Mouse (Mus musculus) kidney, adult 2 months (tissue): ENCODE results near the gene Peli2.

Experiments
- CTCF ChIP-seq: fragments of 200-500 bp; conservative IDR thresholded peaks from 2 replicates; pipeline ENCODE4 v1.5.1; 2011; ENCODE audit warnings: low read depth, mild to moderate bottlenecking, control low read depth, low read length, moderate library complexity, mixed read lengths; ENCODE audit not compliant: insufficient read depth, insufficient read length
- POLR2A ChIP-seq: fragments of 200-500 bp; IDR thresholded peaks from one replicate; pipeline ENCODE4 v1.6.1; 2011; ENCODE audit warnings: low read depth, low read length, control low read depth

DNA sequence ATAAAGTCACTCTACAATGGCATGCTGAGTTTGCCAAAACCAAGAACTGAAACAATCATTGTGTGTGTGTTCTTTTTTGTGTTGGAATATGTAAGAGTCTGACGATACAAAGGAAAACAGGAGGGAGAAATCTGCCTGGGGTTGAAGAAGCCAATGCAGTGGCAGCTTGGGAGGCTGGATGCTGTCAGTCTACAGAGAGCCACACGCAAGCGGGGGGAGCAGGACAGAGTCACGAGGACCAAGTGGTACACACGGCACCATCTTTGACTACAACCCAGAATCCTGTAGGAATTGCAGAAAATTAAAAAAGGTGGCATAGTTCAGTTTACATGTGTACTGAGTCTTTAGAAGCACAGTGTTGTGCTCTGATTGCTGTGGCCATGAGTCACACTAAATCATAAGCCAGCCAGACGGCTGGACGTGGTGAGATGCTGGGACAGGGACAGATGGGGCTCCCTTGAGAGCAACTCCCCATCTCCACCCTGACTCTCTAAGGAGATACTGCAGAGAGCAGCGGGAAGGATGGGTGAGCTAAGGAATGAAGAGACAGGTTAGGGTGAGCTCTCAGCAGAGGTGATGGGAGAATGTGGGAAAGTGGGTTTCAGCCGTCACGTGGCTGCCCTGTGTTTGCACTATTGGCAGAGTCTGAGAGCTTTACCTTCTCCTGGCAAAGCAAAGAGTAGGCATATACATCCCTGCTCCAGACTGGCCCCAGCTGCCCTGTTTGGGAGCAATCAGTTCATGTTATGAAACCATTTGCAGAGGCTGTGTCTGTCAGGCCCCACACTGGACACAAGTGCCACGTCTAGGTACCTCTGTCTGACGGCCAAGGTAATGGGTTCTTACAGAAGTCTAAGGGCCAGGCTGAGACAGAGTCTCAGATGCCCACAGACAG lies 87.4 kb downstream of the Peli2 start:
- TF ChIP-seq POLR2A (no peak), CTCF (no peak)
